Mouse (Mus musculus) olfactory bulb, adult 2 months (tissue): ENCODE measurements around the gene Atp8b3. TPM values are rescaled to one million over a fixed set of nuclear protein-coding genes. Genes with fewer than 3 reads are reported as not detected.

Experiments used
- H3K27ac ChIP-seq: fragments of 200-500 bp; 2 replicates; pipeline ENCODE4 v1.5.1; 2012; ENCODE audit warnings: low read depth, low read length; ENCODE audit not compliant: insufficient read depth
- H3K4me1 ChIP-seq: fragments of 200-500 bp; 2 replicates; pipeline ENCODE4 v1.6.1; 2012; ENCODE audit warnings: low read length; ENCODE audit not compliant: control insufficient read depth, insufficient read depth
- H3K4me3 ChIP-seq: fragments of 200-500 bp; 2 replicates; pipeline ENCODE4 v1.5.1; 2012; ENCODE audit warnings: mild to moderate bottlenecking, low read depth, low read length, moderate library complexity; ENCODE audit not compliant: insufficient read depth
- CTCF ChIP-seq: fragments of 200-500 bp; IDR thresholded peaks from 2 replicates; pipeline ENCODE4 v1.5.1; 2012; ENCODE audit warnings: low read depth, mild to moderate bottlenecking, low read length, moderate library complexity; ENCODE audit not compliant: insufficient read depth
- POLR2A ChIP-seq: fragments of 200-500 bp; IDR thresholded peaks from 2 replicates; pipeline ENCODE4 v1.6.1; 2012; ENCODE audit warnings: mild to moderate bottlenecking, low read depth, low read length, moderate library complexity; ENCODE audit not compliant: insufficient read depth
- WGBS: fragments of 180-500 bp; shearing (Covaris S2); methylation state at CpG from one replicate; pipeline ENCODE4 v1.1.7; 2018; 5-methylcytosine and 5-hydroxymethylcytosine counted together
- polyA plus RNA-seq: library from polyadenylated mRNA; stranded (reverse); fragments of >200 nt; gene quantifications from 2 replicates; pipeline ENCODE4 v1.2.4, GENCODE M21; 2012; ENCODE audit warnings: low replicate concordance; ENCODE audit not compliant: missing spikeins, insufficient read depth, insufficient read length

Gene Atp8b3
- polyA plus RNA-seq, 1 experiment: not detected

- Histone ChIP-seq H3K4me3 (no peak overlapping the region), H3K4me1 (peaks cover 19% of the 10 kb centered on the region), H3K27ac (no peak overlapping the region)
- TF ChIP-seq CTCF (no peak), POLR2A (no peak)
- WGBS: 65% methylated on average over 9 of the region's 9 CpGs
Measured at GRCm38 (mm10) chr10:80552364-80552763, 13.4 kb upstream of the Atp8b3 start.

GRCm38 (mm10) chr10:80549279-80549678, 10.4 kb upstream of the Atp8b3 start:
- Histone ChIP-seq H3K4me1 (peaks cover 8% of the 10 kb centered on the region; the same call in 1 of the 2 replicates), H3K27ac (no peak overlapping the region), H3K4me3 (no peak overlapping the region)
- WGBS: 83% methylated on average over 21 of the region's 21 CpGs
- TF ChIP-seq POLR2A (no peak), CTCF (no peak)

GRCm38 (mm10) chr10:80548428-80549006, 9.6 kb upstream of the Atp8b3 start:
- 74% methylated on average over 10 of the region's 10 CpGs for WGBS

GRCm38 (mm10) chr10:80547539-80547938, 8.6 kb upstream of the Atp8b3 start:
- no peak overlapping the region for H3K4me3 ChIP-seq
- no peak overlapping the region for H3K27ac ChIP-seq
- TF ChIP-seq POLR2A (no peak), CTCF (no peak)
- WGBS: 92% methylated on average over 15 of the region's 15 CpGs
- H3K4me1 ChIP-seq: no peaks in the 10 kb centered on the region

More at GRCm38 (mm10) chr10:80548428-80549006, 9.6 kb upstream of the Atp8b3 start:
- peaks cover 3% of the 10 kb centered on the region; the same call in 1 of the 2 replicates for H3K4me1 ChIP-seq
- no peak overlapping the region for H3K27ac ChIP-seq
- TF ChIP-seq CTCF: peak; percentile 80
- TF ChIP-seq POLR2A: no peak
- no peak overlapping the region for H3K4me3 ChIP-seq

- WGBS: 96% methylated on average over 4 of the region's 4 CpGs
- no peak overlapping the region for H3K4me3 ChIP-seq
- H3K27ac ChIP-seq: no peak overlapping the region
- H3K4me1 ChIP-seq: no peaks in the 10 kb centered on the region
- TF ChIP-seq POLR2A (no peak), CTCF (no peak)
Measured at GRCm38 (mm10) chr10:80546945-80547344, 8.0 kb upstream of the Atp8b3 start.

GRCm38 (mm10) chr10:80545590-80545989, 6.7 kb upstream of the Atp8b3 start:
- 93% methylated on average over 8 of the region's 8 CpGs for WGBS
- Histone ChIP-seq H3K27ac (no peak overlapping the region), H3K4me1 (no peaks in the 10 kb centered on the region), H3K4me3 (no peak overlapping the region)
- TF ChIP-seq CTCF: no peak
- TF ChIP-seq POLR2A: no peak

GRCm38 (mm10) chr10:80543873-80544272, 4.9 kb upstream of the Atp8b3 start:
- Histone ChIP-seq H3K4me1 (peaks cover 8% of the 10 kb centered on the region), H3K4me3 (no peak overlapping the region), H3K27ac (no peak overlapping the region)
- no peak for TF ChIP-seq POLR2A
- no peak for TF ChIP-seq CTCF
- 84% methylated on average over 14 of the region's 14 CpGs for WGBS

- H3K4me3 ChIP-seq: no peak overlapping the region
- no peak overlapping the region for H3K27ac ChIP-seq
- peaks cover 15% of the 10 kb centered on the region for H3K4me1 ChIP-seq
- no peak for TF ChIP-seq POLR2A
- TF ChIP-seq CTCF: no peak
- 46% methylated on average over 5 of the region's 5 CpGs for WGBS
Measured at GRCm38 (mm10) chr10:80539493-80539892, 569 bp upstream of the Atp8b3 start.

- WGBS: 51% methylated on average over 5 of the region's 5 CpGs
- no peak overlapping the region for H3K4me3 ChIP-seq
- no peak overlapping the region for H3K27ac ChIP-seq
- peaks cover 15% of the 10 kb centered on the region for H3K4me1 ChIP-seq
- TF ChIP-seq POLR2A: no peak
- no peak for TF ChIP-seq CTCF
Measured at GRCm38 (mm10) chr10:80538180-80538579, 744 bp downstream of the Atp8b3 start.
